Mouse (Mus musculus): Measurements from ENCODE around the gene Pld4. TPM values are rescaled to one million over a fixed set of nuclear protein-coding genes. Genes with fewer than 3 reads are reported as not detected.

Pld4 gene
- polyA plus RNA-seq, 1 experiment = 23.7 TPM

GRCm38 (mm10) chr12:112800476-112800875 lies 40.0 kb downstream of the Pld4 start:
- Histone ChIP-seq H3K36me3 (ENCODE audit: control insufficient read depth, insufficient read depth, low read length) (no peaks in the 10 kb centered on the region), H3K27ac (ENCODE audit: insufficient read depth, low read depth, low read length) (no peak overlapping the region), H3K27me3 (replicated peaks; ENCODE audit: control insufficient read depth, insufficient read depth, low read length) (no peaks in the 10 kb centered on the region), H3K4me3 (ENCODE audit: insufficient read depth, low read depth, low read length) (no peak overlapping the region), H3K4me1 (ENCODE audit: control insufficient read depth, insufficient read depth, low read length) (0 out of 2 replicates have a peak, but pooled peaks cover 3% of the 10 kb centered on the region)
- DNase-seq = peak; percentile 68
- 12% methylated on average over 4 of the region's 4 CpGs for WGBS
- TF ChIP-seq CTCF (conservative IDR thresholded peaks at IDR 0.05; ENCODE audit: insufficient read depth, insufficient read length, low read depth, low read length) = peak; percentile 67
- no peak for TF ChIP-seq POLR2A (IDR thresholded peaks at IDR 0.05; ENCODE audit: low read depth, low read length)

GRCm38 (mm10) chr12:112801864-112802846 lies 41.7 kb downstream of the Pld4 start, which contains the start of gene Ahnak2:
Gene Ahnak2 (minus strand): TSS chr12:112802657.
- peak within 1 kb of the TSS; percentile 25; the same call in 1 of the 2 replicates for H3K4me3 ChIP-seq (ENCODE audit: insufficient read depth, low read depth, low read length)
- TF ChIP-seq POLR2A (IDR thresholded peaks at IDR 0.05; ENCODE audit: low read depth, low read length) = no peak
- no peak for TF ChIP-seq CTCF (conservative IDR thresholded peaks at IDR 0.05; ENCODE audit: insufficient read depth, insufficient read length, low read depth, low read length)
- H3K27ac ChIP-seq (ENCODE audit: insufficient read depth, low read depth, low read length) = no peak within 1 kb of the TSS
- H3K36me3 ChIP-seq (ENCODE audit: control insufficient read depth, insufficient read depth, low read length) = no peaks in the 10 kb centered on the region
- DNase-seq = peak; percentile 40
- no peaks in the 10 kb centered on the region for H3K27me3 ChIP-seq (replicated peaks; ENCODE audit: control insufficient read depth, insufficient read depth, low read length)
- H3K4me1 ChIP-seq (ENCODE audit: control insufficient read depth, insufficient read depth, low read length) = 0 out of 2 replicates have a peak, but pooled peaks cover 3% of the 10 kb centered on the region
- 5% methylated on average over 65 of the region's 69 CpGs for WGBS

DNA sequence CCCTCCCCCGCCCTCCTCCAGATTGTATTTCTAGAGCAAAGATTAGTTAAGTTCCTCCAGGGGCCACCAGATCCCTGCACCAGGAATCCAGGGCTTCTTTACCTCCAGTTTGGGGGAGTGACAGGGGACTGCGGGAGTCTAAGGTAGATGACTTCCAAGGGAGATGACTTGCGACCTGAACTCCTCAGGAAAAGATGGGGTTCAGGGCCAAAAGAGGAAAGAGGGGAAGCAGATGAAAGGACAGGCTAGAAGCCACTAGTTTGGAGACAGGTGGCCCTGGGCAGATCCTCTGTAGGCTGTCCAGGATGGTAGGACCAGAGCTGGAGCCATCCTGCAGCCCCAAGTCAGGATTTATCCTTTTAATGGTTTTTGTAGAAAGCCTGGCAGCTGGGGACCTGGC lies 42.5 kb downstream of the Pld4 start:
- Histone ChIP-seq H3K27ac (ENCODE audit: insufficient read depth, low read depth, low read length) (no peak overlapping the region), H3K4me3 (ENCODE audit: insufficient read depth, low read depth, low read length) (no peak overlapping the region), H3K4me1 (ENCODE audit: control insufficient read depth, insufficient read depth, low read length) (0 out of 2 replicates have a peak, but pooled peaks cover 3% of the 10 kb centered on the region), H3K27me3 (replicated peaks; ENCODE audit: control insufficient read depth, insufficient read depth, low read length) (no peaks in the 10 kb centered on the region), H3K36me3 (ENCODE audit: control insufficient read depth, insufficient read depth, low read length) (no peaks in the 10 kb centered on the region)
- DNase-seq = no peak
- WGBS = 38% methylated on average over 3 of the region's 3 CpGs
- TF ChIP-seq CTCF (conservative IDR thresholded peaks at IDR 0.05; ENCODE audit: insufficient read depth, insufficient read length, low read depth, low read length) = no peak
- TF ChIP-seq POLR2A (IDR thresholded peaks at IDR 0.05; ENCODE audit: low read depth, low read length) = no peak

DNA sequence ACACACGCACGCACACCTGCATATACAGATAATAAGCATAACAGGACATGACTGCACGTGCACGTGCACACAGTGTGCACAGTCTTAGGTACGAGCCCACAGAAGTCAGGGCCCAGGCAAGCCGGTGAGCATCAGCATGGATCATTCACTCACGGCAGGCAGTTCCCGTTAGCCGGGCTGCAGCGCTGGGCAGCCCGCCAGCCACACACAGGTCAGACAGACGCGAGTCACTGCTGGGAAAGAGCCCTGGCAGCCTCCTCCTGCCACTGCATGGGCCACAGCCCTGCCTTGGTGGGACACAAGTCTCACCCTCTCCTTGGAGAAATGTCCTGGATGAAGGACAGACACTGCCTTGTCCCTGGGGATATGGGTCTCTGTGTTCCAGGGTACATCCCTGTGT lies 43.6 kb downstream of the Pld4 start:
- 32% methylated on average over 13 of the region's 13 CpGs for WGBS
- TF ChIP-seq CTCF (conservative IDR thresholded peaks at IDR 0.05; ENCODE audit: insufficient read depth, insufficient read length, low read depth, low read length) (no peak), POLR2A (IDR thresholded peaks at IDR 0.05; ENCODE audit: low read depth, low read length) (no peak)
- DNase-seq = peak; percentile 30
- Histone ChIP-seq H3K4me1 (ENCODE audit: control insufficient read depth, insufficient read depth, low read length) (no peaks in the 10 kb centered on the region), H3K27me3 (replicated peaks; ENCODE audit: control insufficient read depth, insufficient read depth, low read length) (no peaks in the 10 kb centered on the region), H3K27ac (ENCODE audit: insufficient read depth, low read depth, low read length) (no peak overlapping the region), H3K4me3 (ENCODE audit: insufficient read depth, low read depth, low read length) (no peak overlapping the region), H3K36me3 (ENCODE audit: control insufficient read depth, insufficient read depth, low read length) (no peaks in the 10 kb centered on the region)

- Histone ChIP-seq H3K27ac (ENCODE audit: insufficient read depth, low read depth, low read length) (no peak overlapping the region), H3K4me1 (ENCODE audit: control insufficient read depth, insufficient read depth, low read length) (peaks cover 6% of the 10 kb centered on the region; the same call in 1 of the 2 replicates), H3K27me3 (replicated peaks; ENCODE audit: control insufficient read depth, insufficient read depth, low read length) (no peaks in the 10 kb centered on the region), H3K4me3 (ENCODE audit: insufficient read depth, low read depth, low read length) (no peak overlapping the region), H3K36me3 (ENCODE audit: control insufficient read depth, insufficient read depth, low read length) (no peaks in the 10 kb centered on the region)
- WGBS = 79% methylated on average over 6 of the region's 6 CpGs
- TF ChIP-seq POLR2A (IDR thresholded peaks at IDR 0.05; ENCODE audit: low read depth, low read length) (no peak), CTCF (conservative IDR thresholded peaks at IDR 0.05; ENCODE audit: insufficient read depth, insufficient read length, low read depth, low read length) (no peak)
- DNase-seq = no peak
These were observed 45.6 kb downstream of the Pld4 start for GRCm38 (mm10) chr12:112806044-112806443.

DNA sequence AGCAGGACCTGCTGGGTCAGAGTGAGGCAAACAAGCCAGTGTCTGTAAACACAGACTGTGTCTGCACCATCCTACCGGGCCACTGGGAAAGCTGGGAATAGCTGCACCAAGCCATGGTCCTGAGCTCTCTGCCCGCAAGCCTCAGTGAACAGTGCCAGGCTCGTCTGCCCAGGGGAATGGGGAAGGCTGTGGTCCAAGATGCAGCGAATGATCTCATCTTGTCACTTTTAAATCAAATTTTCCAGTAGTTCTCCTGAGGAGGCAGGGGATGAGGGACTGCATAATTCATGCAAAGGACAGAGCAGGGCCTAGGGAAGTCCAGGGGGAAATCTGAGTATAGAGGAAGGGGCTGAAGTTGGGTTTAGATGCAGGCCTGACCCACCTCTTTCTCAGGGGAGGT lies 47.3 kb downstream of the Pld4 start:
- peaks cover 12% of the 10 kb centered on the region; the same call in 1 of the 2 replicates for H3K4me1 ChIP-seq (ENCODE audit: control insufficient read depth, insufficient read depth, low read length)
- 91% methylated on average over 4 of the region's 4 CpGs for WGBS

GRCm38 (mm10) chr12:112808212-112808586 lies 47.7 kb downstream of the Pld4 start:
- DNase-seq = no peak
- Histone ChIP-seq H3K4me1 (ENCODE audit: control insufficient read depth, insufficient read depth, low read length) (peaks cover 13% of the 10 kb centered on the region; the same call in 1 of the 2 replicates), H3K4me3 (ENCODE audit: insufficient read depth, low read depth, low read length) (no peak overlapping the region), H3K27ac (ENCODE audit: insufficient read depth, low read depth, low read length) (no peak overlapping the region), H3K36me3 (ENCODE audit: control insufficient read depth, insufficient read depth, low read length) (no peaks in the 10 kb centered on the region), H3K27me3 (replicated peaks; ENCODE audit: control insufficient read depth, insufficient read depth, low read length) (no peaks in the 10 kb centered on the region)
- 52% methylated on average over 5 of the region's 5 CpGs for WGBS
- TF ChIP-seq POLR2A (IDR thresholded peaks at IDR 0.05; ENCODE audit: low read depth, low read length) = no peak
- TF ChIP-seq CTCF (conservative IDR thresholded peaks at IDR 0.05; ENCODE audit: insufficient read depth, insufficient read length, low read depth, low read length) = no peak

More for the DNA sequence above, 47.3 kb downstream of the Pld4 start:
- H3K36me3 ChIP-seq (ENCODE audit: control insufficient read depth, insufficient read depth, low read length) = no peaks in the 10 kb centered on the region
- TF ChIP-seq CTCF (conservative IDR thresholded peaks at IDR 0.05; ENCODE audit: insufficient read depth, insufficient read length, low read depth, low read length) (no peak), POLR2A (IDR thresholded peaks at IDR 0.05; ENCODE audit: low read depth, low read length) (no peak)
- DNase-seq = no peak
- H3K27me3 ChIP-seq (replicated peaks; ENCODE audit: control insufficient read depth, insufficient read depth, low read length) = no peaks in the 10 kb centered on the region
- no peak overlapping the region for H3K27ac ChIP-seq (ENCODE audit: insufficient read depth, low read depth, low read length)
- no peak overlapping the region for H3K4me3 ChIP-seq (ENCODE audit: insufficient read depth, low read depth, low read length)

Measured in kidney, adult 2 months (tissue).